Mouse (Mus musculus): ENCODE data around the gene Tgtp2. TPM values are rescaled to one million over a fixed set of nuclear protein-coding genes. Genes with fewer than 3 reads are reported as not detected.
"Not testable (repeated sequence)": the region's sequence is repeated elsewhere in the genome, so short reads cannot be mapped to it uniquely, and the experiment has no call there.

The Tgtp2 gene
- polyA plus RNA-seq, 1 experiment from 2014 or later = 0.06 TPM

- not testable (repeated sequence) for H3K36me3 ChIP-seq (ENCODE audit: control insufficient read depth, insufficient read depth, low read length); ATAC-seq; H3K4me1 ChIP-seq (ENCODE audit: control insufficient read depth, insufficient read depth, low read length); H3K9ac ChIP-seq (ENCODE audit: low read length); H3K4me3 ChIP-seq (ENCODE audit: low read depth, low read length); H3K4me2 ChIP-seq (ENCODE audit: low read length); H3K27ac ChIP-seq (ENCODE audit: low read depth, low read length); DNase-seq (ENCODE audit: low spot score); H3K27me3 ChIP-seq (replicated peaks; ENCODE audit: control insufficient read depth, insufficient read depth, low read length); H3K9me3 ChIP-seq (replicated peaks; ENCODE audit: control insufficient read depth, low read length)
These were observed 13.9 kb downstream of the Tgtp2 start for GRCm38 (mm10) chr11:49050064-49050463.

- DNase-seq (ENCODE audit: low spot score); H3K9me3 ChIP-seq (replicated peaks; ENCODE audit: control insufficient read depth, low read length); ATAC-seq; H3K4me2 ChIP-seq (ENCODE audit: low read length); H3K27ac ChIP-seq (ENCODE audit: low read depth, low read length); H3K9ac ChIP-seq (ENCODE audit: low read length); H3K4me3 ChIP-seq (ENCODE audit: low read depth, low read length); H3K4me1 ChIP-seq (ENCODE audit: control insufficient read depth, insufficient read depth, low read length); H3K27me3 ChIP-seq (replicated peaks; ENCODE audit: control insufficient read depth, insufficient read depth, low read length); H3K36me3 ChIP-seq (ENCODE audit: control insufficient read depth, insufficient read depth, low read length): not testable (repeated sequence)
These were observed 51.9 kb downstream of the Tgtp2 start for GRCm38 (mm10) chr11:49012074-49012473.

Other genes with a start within 250 kb of the Tgtp2 start
- gene Trim41, start 246.9 kb downstream of the Tgtp2 start, polyA plus RNA-seq (2014; fragmentation: Nextera tagmentation; extraction: Ambion mirVana) = 3.2 and 4.0 TPM in 2 replicates
- 0.61 and 1.3 TPM in 2 replicates for gene Trim7, start 238.1 kb downstream of the Tgtp2 start, polyA plus RNA-seq (2014; fragmentation: Nextera tagmentation; extraction: Ambion mirVana)
- gene Gm12184, start 237.6 kb downstream of the Tgtp2 start, polyA plus RNA-seq (2014; fragmentation: Nextera tagmentation; extraction: Ambion mirVana) = 3.5 and 3.6 TPM in 2 replicates
- 1.9 and 2.2 TPM in 2 replicates for gene Irgm1, start 192.5 kb downstream of the Tgtp2 start, polyA plus RNA-seq (2014; fragmentation: Nextera tagmentation; extraction: Ambion mirVana)
- gene Gm5431, start 162.0 kb downstream of the Tgtp2 start, polyA plus RNA-seq (2014; fragmentation: Nextera tagmentation; extraction: Ambion mirVana) = 0.13 and 0.17 TPM in 2 replicates
- gene Psme2b, start 118.0 kb downstream of the Tgtp2 start, polyA plus RNA-seq (2014; fragmentation: Nextera tagmentation; extraction: Ambion mirVana) = 1.7 and 2.9 TPM in 2 replicates
- gene Olfr56, start 85.3 kb downstream of the Tgtp2 start, polyA plus RNA-seq (2014; fragmentation: Nextera tagmentation; extraction: Ambion mirVana) = not detected in 2 replicates
- 0.15 and 0.28 TPM in 2 replicates for gene 9930111J21Rik1, start 84.8 kb downstream of the Tgtp2 start, polyA plus RNA-seq (2014; fragmentation: Nextera tagmentation; extraction: Ambion mirVana)
- not detected in 2 replicates for gene Gm12185, start 72.0 kb downstream of the Tgtp2 start, polyA plus RNA-seq (2014; fragmentation: Nextera tagmentation; extraction: Ambion mirVana)
- gene Tgtp1, start 70.0 kb downstream of the Tgtp2 start, polyA plus RNA-seq (2014; fragmentation: Nextera tagmentation; extraction: Ambion mirVana) = not detected in 2 replicates
- gene 9930111J21Rik2, start 13.0 kb downstream of the Tgtp2 start, polyA plus RNA-seq (2014; fragmentation: Nextera tagmentation; extraction: Ambion mirVana) = 0.24 and 0.37 TPM in 2 replicates
- 0.58 and 0.70 TPM in 2 replicates for gene Ifi47, start 12.4 kb upstream of the Tgtp2 start, polyA plus RNA-seq (2014; fragmentation: Nextera tagmentation; extraction: Ambion mirVana)
- gene Olfr1396, start 50.7 kb upstream of the Tgtp2 start, polyA plus RNA-seq (2014; fragmentation: Nextera tagmentation; extraction: Ambion mirVana) = not detected in 2 replicates
- gene Olfr1395, start 78.1 kb upstream of the Tgtp2 start, polyA plus RNA-seq (2014; fragmentation: Nextera tagmentation; extraction: Ambion mirVana) = not detected in 2 replicates
- not detected in 2 replicates for gene Olfr1394, start 90.2 kb upstream of the Tgtp2 start, polyA plus RNA-seq (2014; fragmentation: Nextera tagmentation; extraction: Ambion mirVana)
- 0.37 TPM in 1 of 2 replicates, not detected in the other for gene Btnl9, start 123.0 kb upstream of the Tgtp2 start, polyA plus RNA-seq (2014; fragmentation: Nextera tagmentation; extraction: Ambion mirVana)
- gene Zfp62, start 139.1 kb upstream of the Tgtp2 start, polyA plus RNA-seq (2014; fragmentation: Nextera tagmentation; extraction: Ambion mirVana) = 56.6 and 64.7 TPM in 2 replicates
- gene Mgat1, start 180.0 kb upstream of the Tgtp2 start, polyA plus RNA-seq (2014; fragmentation: Nextera tagmentation; extraction: Ambion mirVana) = 23.5 and 23.8 TPM in 2 replicates
- gene Olfr1393, start 214.1 kb upstream of the Tgtp2 start, polyA plus RNA-seq (2014; fragmentation: Nextera tagmentation; extraction: Ambion mirVana) = not detected in 2 replicates
- gene Olfr1392, start 221.1 kb upstream of the Tgtp2 start, polyA plus RNA-seq (2014; fragmentation: Nextera tagmentation; extraction: Ambion mirVana) = not detected in 2 replicates
- gene Olfr10, start 240.5 kb upstream of the Tgtp2 start, polyA plus RNA-seq (2014; fragmentation: Nextera tagmentation; extraction: Ambion mirVana) = not detected in 2 replicates

All from forebrain, embryonic 14.5 days (tissue).